In genomic region chr1:28025720-28026119, GRCm38 (mm10) we compare ENCODE assay signal across 20 mouse cellular contexts.
DNase-seq lines count a peak whose midpoint lies in the region; ATAC-seq and TF ChIP-seq lines count a peak whose summit lies in the region.
"Had no signal": no experiment of that assay in that cellular context is flagged by ENCODE, and none has a peak within 500 bp of the region (broad histone marks: within the 10 kb centered on the region; RNA-seq: fewer than 3 reads in every experiment).

No protein-coding gene starts in this region.

- no peak overlapping the region for H3K4me2 ChIP-seq in forebrain, postnatal 0 days (ENCODE audit: low read depth)
- H3K4me2 ChIP-seq in forebrain, embryonic 11.5 days (ENCODE audit: low read depth, low read length, severe bottlenecking): no peak overlapping the region
- no peak overlapping the region for H3K4me2 ChIP-seq in heart, postnatal 0 days (ENCODE audit: low read depth, low read length)
- no peak overlapping the region for H3K4me2 ChIP-seq in neural tube, embryonic 11.5 days (ENCODE audit: low read depth)
- no peak overlapping the region for H3K4me2 ChIP-seq in stomach, postnatal 0 days (replicated peaks; ENCODE audit: low read depth)
- H3K4me2 ChIP-seq: midbrain, embryonic 13.5 days had no signal

- no peak overlapping the region for H3K9ac ChIP-seq in forebrain, postnatal 0 days
- no peak overlapping the region for H3K9ac ChIP-seq in forebrain, embryonic 11.5 days (ENCODE audit: low read length)
- H3K9ac ChIP-seq in heart, postnatal 0 days (replicated peaks; ENCODE audit: low read depth, low read length): no peak overlapping the region
- no peak overlapping the region for H3K9ac ChIP-seq in neural tube, embryonic 11.5 days (ENCODE audit: low read length)
- no peak overlapping the region for H3K9ac ChIP-seq in stomach, postnatal 0 days (ENCODE audit: low read length)
- H3K9ac ChIP-seq: liver, postnatal 0 days; midbrain, embryonic 13.5 days had no signal

- no peak overlapping the region for H3K4me3 ChIP-seq in forebrain, postnatal 0 days (ENCODE audit: low read depth, low read length)
- no peak overlapping the region for H3K4me3 ChIP-seq in forebrain, embryonic 11.5 days (ENCODE audit: low read depth, low read length)
- H3K4me3 ChIP-seq in heart, postnatal 0 days (ENCODE audit: low read depth, low read length): no peak overlapping the region
- no peak overlapping the region for H3K4me3 ChIP-seq in neural tube, embryonic 11.5 days (ENCODE audit: low read depth, low read length)
- H3K4me3 ChIP-seq in stomach, postnatal 0 days (ENCODE audit: low read depth, low read length): no peak overlapping the region
- H3K4me3 ChIP-seq: gastrocnemius, adult 2 months; midbrain, embryonic 13.5 days had no signal

- intact Hi-C loops in heart, postnatal 36 days (cut with DNase I): loop anchor here (1.0 kb wide), 1 partner anchor 41 kb away; no protein-coding TSS in a partner anchor

- peak; percentile 43 for ATAC-seq in forebrain, postnatal 0 days
- ATAC-seq in forebrain, embryonic 11.5 days (replicated peaks; ENCODE audit: low FRiP score): no peak
- ATAC-seq in heart, postnatal 0 days (ENCODE audit: insufficient read depth, low read depth): no peak
- ATAC-seq in neural tube, embryonic 11.5 days (ENCODE audit: insufficient read depth, low FRiP score, low TSS enrichment): no peak
- no peak for ATAC-seq in CD4-positive, CD25-positive, alpha-beta regulatory T cell, adult 4 months
- no peak for ATAC-seq in stomach, postnatal 0 days (ENCODE audit: low FRiP score, low TSS enrichment)
- ATAC-seq: forebrain, embryonic 16.5 days; hindbrain, postnatal 0 days; liver, postnatal 0 days; midbrain, embryonic 13.5 days had no signal

- no peak overlapping the region for H3K27ac ChIP-seq in forebrain, postnatal 0 days (ENCODE audit: low read depth, low read length)
- no peak overlapping the region for H3K27ac ChIP-seq in forebrain, embryonic 11.5 days (ENCODE audit: low read depth, low read length)
- no peak overlapping the region for H3K27ac ChIP-seq in heart, postnatal 0 days (ENCODE audit: low read depth)
- no peak overlapping the region for H3K27ac ChIP-seq in neural tube, embryonic 11.5 days (ENCODE audit: low read depth, low read length)
- H3K27ac ChIP-seq in stomach, postnatal 0 days (replicated peaks): no peak overlapping the region
- H3K27ac ChIP-seq: gastrocnemius, adult 2 months; hindbrain, postnatal 0 days; macrophage; midbrain, embryonic 13.5 days had no signal

- H3K4me1 ChIP-seq in forebrain, postnatal 0 days (ENCODE audit: insufficient read depth): no peaks in the 10 kb centered on the region
- no peaks in the 10 kb centered on the region for H3K4me1 ChIP-seq in forebrain, embryonic 11.5 days (replicated peaks; ENCODE audit: control insufficient read depth, insufficient read depth, low read length)
- H3K4me1 ChIP-seq in heart, postnatal 0 days (ENCODE audit: control insufficient read depth, insufficient read depth): 0 out of 2 replicates have a peak, but pooled peaks cover 5% of the 10 kb centered on the region
- no peaks in the 10 kb centered on the region for H3K4me1 ChIP-seq in neural tube, embryonic 11.5 days (ENCODE audit: control insufficient read depth, insufficient read depth, low read length)
- no peaks in the 10 kb centered on the region for H3K4me1 ChIP-seq in stomach, postnatal 0 days (replicated peaks; ENCODE audit: control insufficient read depth, insufficient read depth)
- H3K4me1 ChIP-seq: midbrain, embryonic 13.5 days had no signal

- TF ChIP-seq EP300 in heart, postnatal 0 days (IDR thresholded peaks at IDR 0.05; ENCODE audit: low read depth): no peak
- TF ChIP-seq EP300 in stomach, postnatal 0 days (optimal IDR thresholded peaks at IDR 0.05): no peak

- peak; percentile 7 for DNase-seq in forebrain, postnatal 0 days
- DNase-seq in forebrain, embryonic 11.5 days (ENCODE audit: low spot score): no peak
- peak; percentile 19 for DNase-seq in heart, postnatal 0 days (ENCODE audit: low spot score)
- DNase-seq in heart, postnatal 36 days: no peak
- peak; percentile 11 for DNase-seq in neural tube, embryonic 11.5 days (ENCODE audit: low spot score)
- DNase-seq in neural tube, embryonic 10.5 days (ENCODE audit: extremely low spot score, low spot score): no peak
- DNase-seq in stomach, postnatal 0 days (ENCODE audit: low spot score): no peak
- DNase-seq: adrenal gland, adult 8-10 months; cerebellum, adult 11-12 months; gastrocnemius, adult 2 months; kidney, adult 9 months; liver; liver, postnatal 0 days; right cerebral cortex, postnatal 4 days; thymus, postnatal 36 days had no signal

- WGBS in forebrain, postnatal 0 days: 64% methylated on average over 2 of the region's 2 CpGs
- WGBS in forebrain, embryonic 11.5 days: 76% methylated on average over 2 of the region's 2 CpGs
- 12% methylated on average over 2 of the region's 2 CpGs for WGBS in heart, postnatal 0 days
- WGBS in neural tube, embryonic 11.5 days: 70% methylated on average over 2 of the region's 2 CpGs
- 47% methylated on average over 2 of the region's 2 CpGs for WGBS in stomach, postnatal 0 days

- no peaks in the 10 kb centered on the region for H3K27me3 ChIP-seq in forebrain, postnatal 0 days (ENCODE audit: insufficient read depth, low read length)
- no peaks in the 10 kb centered on the region for H3K27me3 ChIP-seq in forebrain, embryonic 11.5 days (ENCODE audit: control insufficient read depth, insufficient read depth, low read length)
- no peaks in the 10 kb centered on the region for H3K27me3 ChIP-seq in heart, postnatal 0 days (ENCODE audit: control insufficient read depth, insufficient read depth, low read length)
- H3K27me3 ChIP-seq in neural tube, embryonic 11.5 days (ENCODE audit: control insufficient read depth, insufficient read depth, low read length): no peaks in the 10 kb centered on the region
- no peaks in the 10 kb centered on the region for H3K27me3 ChIP-seq in stomach, postnatal 0 days (ENCODE audit: control insufficient read depth, insufficient read depth, low read length)
- H3K27me3 ChIP-seq: midbrain, embryonic 13.5 days had no signal

- no peak for TF ChIP-seq CTCF in forebrain, postnatal 0 days (IDR thresholded peaks at IDR 0.05; ENCODE audit: low read depth)
- no peak for TF ChIP-seq CTCF in heart, postnatal 0 days (IDR thresholded peaks at IDR 0.05; ENCODE audit: low read depth)
- TF ChIP-seq CTCF in stomach, postnatal 0 days (IDR thresholded peaks at IDR 0.05; ENCODE audit: low read depth): no peak

- H3K9me3 ChIP-seq in forebrain, postnatal 0 days (ENCODE audit: low read length): no peaks in the 10 kb centered on the region
- no peaks in the 10 kb centered on the region for H3K9me3 ChIP-seq in forebrain, embryonic 11.5 days (ENCODE audit: control insufficient read depth, low read length)
- no peaks in the 10 kb centered on the region for H3K9me3 ChIP-seq in heart, postnatal 0 days (replicated peaks; ENCODE audit: control insufficient read depth, low read length)
- H3K9me3 ChIP-seq in neural tube, embryonic 11.5 days (ENCODE audit: control insufficient read depth, low read length): no peaks in the 10 kb centered on the region
- H3K9me3 ChIP-seq in stomach, postnatal 0 days (ENCODE audit: control insufficient read depth, low read length): no peaks in the 10 kb centered on the region
- H3K9me3 ChIP-seq: midbrain, embryonic 13.5 days had no signal

- H3K36me3 ChIP-seq in forebrain, postnatal 0 days (ENCODE audit: insufficient read depth): no peaks in the 10 kb centered on the region
- no peaks in the 10 kb centered on the region for H3K36me3 ChIP-seq in forebrain, embryonic 11.5 days (ENCODE audit: control insufficient read depth, insufficient read depth, low read length)
- no peaks in the 10 kb centered on the region for H3K36me3 ChIP-seq in heart, postnatal 0 days (replicated peaks; ENCODE audit: control insufficient read depth, insufficient read depth, low read length)
- H3K36me3 ChIP-seq in neural tube, embryonic 11.5 days (ENCODE audit: control insufficient read depth, insufficient read depth, low read length): no peaks in the 10 kb centered on the region
- H3K36me3 ChIP-seq in stomach, postnatal 0 days (ENCODE audit: control insufficient read depth, insufficient read depth, low read length): no peaks in the 10 kb centered on the region
- H3K36me3 ChIP-seq: midbrain, embryonic 13.5 days had no signal

Comparison
In these comparisons a context has a peak if more than half of its experiments do, and no peak if none do; other contexts are left out.
1. DNase-seq: peak in forebrain, postnatal 0 days (single experiment), heart, postnatal 0 days (single experiment) and neural tube, embryonic 11.5 days (single experiment); none in forebrain, embryonic 11.5 days (single experiment), heart, postnatal 36 days (0 of 2), neural tube, embryonic 10.5 days (single experiment) and stomach, postnatal 0 days (single experiment).